Mouse (Mus musculus): Measurements from ENCODE around the gene Dcp1a.
A peak's percentile ranks its signal among the peaks of the same experiment; 100 is the strongest.

Gene Dcp1a

DNA sequence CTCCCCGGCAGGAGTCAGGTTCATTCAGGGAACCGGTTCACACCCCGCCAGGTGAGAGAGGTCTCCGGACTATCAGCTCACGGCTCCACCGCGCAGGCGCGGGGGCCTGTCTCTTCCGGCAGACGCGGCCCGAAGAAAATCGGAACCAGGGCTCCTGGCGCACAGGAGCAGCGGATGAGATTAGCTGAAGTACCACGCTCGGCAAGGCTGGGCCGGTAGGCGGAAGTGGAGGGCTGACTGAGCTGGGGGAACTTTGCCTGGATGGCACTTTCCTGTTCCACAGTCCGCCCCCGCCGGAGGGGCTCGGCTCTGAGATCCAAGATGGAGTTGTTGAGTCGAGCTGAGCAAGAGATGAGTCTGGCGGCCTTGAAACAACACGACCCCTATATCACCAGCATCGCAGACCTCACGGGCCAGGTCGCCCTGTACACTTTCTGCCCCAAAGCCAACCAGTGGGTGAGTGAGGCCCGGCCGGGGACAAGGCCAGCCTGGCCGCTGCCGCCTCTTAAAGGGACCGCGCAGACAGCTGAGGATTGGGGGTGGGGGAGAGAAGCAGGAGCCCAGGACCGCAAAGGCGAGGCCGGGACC lies at the start of gene Dcp1a:
Gene Dcp1a, plus strand, starts transcription at position 175 of the 588 bp plus-strand sequence.
- DNase-seq = peak; percentile 98

GRCm38 (mm10) chr14:30429606-30430005 lies 49.7 kb upstream of the Dcp1a start:
- no peak for DNase-seq

- no peak for DNase-seq
Observed at GRCm38 (mm10) chr14:30430026-30430425, 49.3 kb upstream of the Dcp1a start.

- DNase-seq = no peak
Observed at GRCm38 (mm10) chr14:30430446-30430845, 48.9 kb upstream of the Dcp1a start.

DNA sequence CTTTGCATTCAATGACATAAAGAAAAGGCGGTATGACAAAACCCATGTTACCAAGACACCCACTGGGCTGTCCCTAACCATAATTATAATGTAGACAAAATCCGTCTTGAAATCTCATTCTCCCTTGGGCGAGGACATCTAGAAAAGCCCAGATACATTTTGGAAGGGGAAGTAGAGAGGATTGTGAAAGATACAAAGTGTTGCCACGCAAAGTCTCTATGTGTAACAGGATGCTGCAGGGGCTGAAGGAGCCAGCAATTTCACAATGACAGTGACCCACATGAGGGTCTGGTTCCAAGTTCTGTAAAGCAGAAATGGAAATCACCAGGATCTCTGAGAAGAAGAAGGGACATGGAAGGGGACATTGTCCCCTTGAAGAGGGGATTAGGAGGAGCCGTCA lies 44.0 kb upstream of the Dcp1a start:
- DNase-seq = no peak

GRCm38 (mm10) chr14:30439915-30440314 lies 39.4 kb upstream of the Dcp1a start:
- peak; percentile 24 for DNase-seq

- DNase-seq = no peak
Observed at GRCm38 (mm10) chr14:30455801-30456595, 23.3 kb upstream of the Dcp1a start.

DNA sequence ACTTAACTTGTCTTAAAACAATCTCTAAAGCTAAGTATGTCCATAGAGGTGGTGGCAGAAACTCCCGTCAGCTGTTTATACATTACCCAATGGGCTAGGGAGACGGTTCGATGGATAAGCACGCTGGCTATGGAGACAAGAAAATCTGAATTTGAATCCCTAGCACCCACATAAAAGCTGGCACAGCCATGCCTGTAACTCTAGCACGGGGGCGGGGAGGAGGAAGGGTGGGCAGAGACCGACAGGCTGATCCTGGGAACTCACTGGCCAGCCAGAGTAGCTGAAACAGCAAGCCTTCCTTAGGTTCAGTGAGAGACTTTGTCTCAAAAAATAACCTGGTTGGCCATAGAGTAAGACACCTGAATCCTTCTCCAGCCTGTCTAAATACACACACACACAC lies 21.9 kb upstream of the Dcp1a start:
- no peak for DNase-seq

DNA sequence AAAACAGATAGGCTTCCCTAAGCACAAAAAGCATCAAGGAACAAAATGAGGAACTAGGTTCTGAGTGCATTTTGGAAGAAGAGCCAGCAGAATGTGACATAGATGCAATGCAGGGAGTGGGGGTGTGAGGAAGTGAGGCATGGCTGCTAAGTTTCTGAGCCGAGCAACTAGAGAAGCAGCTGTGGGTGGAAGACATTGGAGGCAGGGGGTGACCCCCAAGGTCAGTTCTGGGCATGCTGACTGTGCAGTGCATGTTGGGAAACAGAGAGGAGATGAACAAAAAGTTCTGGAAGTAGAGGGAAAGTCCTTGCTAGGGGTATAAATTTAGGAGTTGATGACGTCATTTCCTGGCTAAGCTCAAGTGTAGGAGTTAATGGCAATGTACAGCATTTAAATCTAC lies 21.4 kb upstream of the Dcp1a start:
- peak; percentile 22 for DNase-seq

GRCm38 (mm10) chr14:30458820-30459219 lies 20.5 kb upstream of the Dcp1a start:
- DNase-seq = no peak

DNA sequence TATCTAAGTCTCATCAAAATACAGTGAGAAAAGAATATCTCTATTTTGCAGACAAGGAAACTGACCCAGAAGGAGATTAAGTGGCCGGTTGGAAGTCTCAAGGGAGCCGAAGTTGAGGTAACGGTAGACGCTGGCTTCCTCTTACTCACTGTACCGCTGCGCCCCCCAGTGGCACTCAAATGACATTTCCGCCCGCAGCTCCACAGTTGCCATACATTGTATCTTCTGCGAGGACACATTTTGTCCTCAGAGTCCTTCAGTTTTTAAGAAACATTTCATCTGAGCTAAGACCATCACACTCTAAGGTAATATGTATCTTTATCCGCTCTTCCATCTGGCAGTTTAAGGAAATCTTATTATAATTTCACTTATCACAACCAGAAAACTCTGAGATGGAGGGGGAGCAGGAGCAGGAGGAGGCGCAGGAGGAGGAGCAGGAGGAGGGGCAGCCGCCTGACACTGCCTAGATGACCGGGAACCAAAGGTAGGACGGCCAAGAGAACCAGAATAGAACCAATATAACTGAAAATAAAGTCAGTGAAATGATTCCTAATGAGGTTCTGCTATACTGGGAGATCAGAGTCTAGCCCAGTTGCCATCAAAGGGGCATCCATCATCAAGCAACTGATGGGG lies 19.3 kb upstream of the Dcp1a start:
- peak; percentile 79 for DNase-seq

DNA sequence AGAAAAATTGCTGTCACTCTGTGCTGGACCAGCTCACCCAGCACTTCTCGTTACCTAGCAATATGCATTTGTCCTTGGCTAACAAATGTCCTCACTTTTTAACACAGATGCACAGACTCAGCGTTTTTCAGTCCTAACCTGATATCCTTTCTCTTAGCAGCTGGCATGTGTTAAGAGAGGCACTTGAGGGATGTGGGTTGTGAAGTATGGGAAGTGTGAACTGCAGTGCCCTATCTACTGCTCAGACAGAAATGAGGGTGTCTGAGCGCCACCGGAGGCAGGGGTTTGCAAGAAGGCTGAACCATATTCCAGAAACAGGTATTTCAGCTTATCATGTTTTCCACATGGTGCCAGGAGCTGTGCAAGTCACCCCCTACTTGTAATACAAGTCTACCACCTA lies 16.0 kb upstream of the Dcp1a start:
- no peak for DNase-seq

DNA sequence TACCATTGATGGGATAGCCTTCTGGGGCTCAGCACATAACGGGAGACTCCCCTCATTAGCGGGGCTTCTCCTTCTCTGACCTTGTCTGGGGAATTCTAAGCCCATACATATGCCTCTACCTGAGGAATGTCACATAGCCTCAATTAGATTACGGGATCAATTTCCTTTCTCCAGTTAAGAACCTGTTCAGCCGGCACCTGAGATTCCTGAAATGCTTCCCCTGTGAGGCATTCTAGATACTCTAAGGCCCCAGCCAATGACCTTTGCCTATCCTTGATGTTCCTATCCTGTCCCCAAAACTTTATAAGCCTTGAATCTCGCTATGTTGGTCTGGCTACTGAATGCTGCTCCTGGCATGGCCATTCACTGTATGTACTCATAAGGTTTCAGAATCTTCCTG lies 5.7 kb upstream of the Dcp1a start:
- peak; percentile 17 for DNase-seq

- peak; percentile 42 for DNase-seq
Observed at GRCm38 (mm10) chr14:30474416-30474815, 4.9 kb upstream of the Dcp1a start.

- DNase-seq = no peak
Observed at GRCm38 (mm10) chr14:30491342-30491741, 12.0 kb downstream of the Dcp1a start, which contains the start of gene Cacna1d. Gene Cacna1d, minus strand, starts transcription at chr14:30491455.

DNA sequence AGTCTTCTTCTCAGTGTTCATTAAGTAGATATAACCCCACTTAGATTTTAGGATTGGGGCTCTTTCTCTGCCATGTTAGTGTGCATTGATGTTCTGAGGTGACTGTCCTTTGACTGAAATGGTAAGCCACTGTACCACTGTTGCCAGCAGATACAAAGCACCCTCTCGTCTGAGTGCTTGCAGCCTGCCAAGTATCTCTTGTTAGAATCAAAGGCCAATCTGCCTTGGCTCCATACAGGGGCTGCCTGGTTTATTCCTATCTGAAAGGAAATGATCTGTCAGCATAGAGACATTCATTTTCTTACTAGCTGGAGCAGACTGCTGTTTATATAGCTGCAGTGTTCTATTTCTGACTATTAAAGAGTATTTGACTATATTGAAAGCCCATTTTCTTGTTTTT lies 13.9 kb downstream of the Dcp1a start:
- no peak for DNase-seq

- DNase-seq = no peak
Observed at GRCm38 (mm10) chr14:30494998-30495397, 15.7 kb downstream of the Dcp1a start.

- DNase-seq = no peak
Observed at GRCm38 (mm10) chr14:30498202-30498601, 18.9 kb downstream of the Dcp1a start.

DNA sequence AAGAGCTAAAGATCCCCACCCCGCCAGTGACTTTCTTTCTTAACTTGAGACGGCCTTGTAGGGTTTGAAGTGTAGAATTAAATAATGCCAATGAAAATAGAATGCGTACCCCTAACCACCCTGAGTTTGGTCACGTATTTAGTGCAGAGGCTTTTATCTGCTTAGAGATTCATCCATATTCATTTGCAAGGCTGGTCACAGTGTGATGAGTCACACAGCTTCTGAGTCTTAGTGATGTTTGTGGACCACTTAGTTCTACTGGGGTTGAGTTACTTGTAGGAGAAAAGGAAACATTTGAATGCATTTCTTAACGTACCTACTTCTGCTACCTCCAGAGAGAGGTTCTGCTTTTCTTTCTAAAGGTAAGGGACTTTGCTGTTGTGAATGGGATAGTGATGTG lies 25.7 kb downstream of the Dcp1a start:
- DNase-seq = no peak

GRCm38 (mm10) chr14:30510214-30510763 lies 31.0 kb downstream of the Dcp1a start:
- DNase-seq = no peak

DNA sequence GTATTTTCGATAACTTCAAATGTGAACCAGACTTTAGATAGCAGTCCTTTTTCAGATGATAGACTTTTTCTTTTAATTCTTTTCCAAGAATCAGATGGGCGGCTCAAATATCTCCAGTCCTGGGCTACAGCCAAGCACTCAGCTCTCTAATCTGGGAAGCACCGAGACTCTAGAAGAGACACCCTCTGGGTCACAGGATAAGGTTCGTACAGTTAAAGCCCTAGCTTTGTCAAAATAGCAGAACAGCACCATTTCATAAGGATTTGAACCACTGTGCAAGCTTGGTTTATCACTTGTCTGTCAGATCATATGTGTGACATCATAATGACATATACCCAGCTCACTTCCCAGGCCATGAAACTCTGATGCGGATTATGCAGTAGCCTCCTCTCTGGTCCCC lies 33.6 kb downstream of the Dcp1a start:
- DNase-seq = no peak

GRCm38 (mm10) chr14:30515931-30516723 lies 36.8 kb downstream of the Dcp1a start:
- DNase-seq = peak; percentile 58

DNA sequence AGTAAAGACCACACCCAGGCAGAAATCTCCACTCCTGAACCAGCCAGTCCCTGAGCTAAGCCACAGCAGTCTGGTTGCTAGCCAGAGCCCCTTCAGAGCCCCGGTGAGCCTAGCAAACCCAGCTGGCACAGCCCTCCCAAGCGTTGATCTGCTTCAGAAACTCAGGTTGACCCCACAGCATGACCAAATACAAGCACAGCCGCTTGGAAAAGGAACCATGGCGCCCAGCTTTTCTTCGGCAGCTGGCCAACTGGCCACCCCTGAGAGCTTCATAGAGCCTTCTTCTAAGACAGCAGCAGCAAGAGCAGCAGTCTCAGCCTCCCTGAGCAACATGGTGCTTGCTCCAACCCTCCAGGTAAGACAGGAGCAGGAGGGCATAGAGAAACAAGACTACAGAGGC lies 40.0 kb downstream of the Dcp1a start:
- no peak for DNase-seq

All from kidney, adult 9 months (tissue).